Mouse (Mus musculus): ENCODE measurements around the gene Zfp672.
A peak's percentile ranks its signal among the peaks of the same experiment; 100 is the strongest.
"Not testable (repeated sequence)": the region's sequence is repeated elsewhere in the genome, so short reads cannot be mapped to it uniquely, and the experiment has no call there.

Zfp672 gene

DNA sequence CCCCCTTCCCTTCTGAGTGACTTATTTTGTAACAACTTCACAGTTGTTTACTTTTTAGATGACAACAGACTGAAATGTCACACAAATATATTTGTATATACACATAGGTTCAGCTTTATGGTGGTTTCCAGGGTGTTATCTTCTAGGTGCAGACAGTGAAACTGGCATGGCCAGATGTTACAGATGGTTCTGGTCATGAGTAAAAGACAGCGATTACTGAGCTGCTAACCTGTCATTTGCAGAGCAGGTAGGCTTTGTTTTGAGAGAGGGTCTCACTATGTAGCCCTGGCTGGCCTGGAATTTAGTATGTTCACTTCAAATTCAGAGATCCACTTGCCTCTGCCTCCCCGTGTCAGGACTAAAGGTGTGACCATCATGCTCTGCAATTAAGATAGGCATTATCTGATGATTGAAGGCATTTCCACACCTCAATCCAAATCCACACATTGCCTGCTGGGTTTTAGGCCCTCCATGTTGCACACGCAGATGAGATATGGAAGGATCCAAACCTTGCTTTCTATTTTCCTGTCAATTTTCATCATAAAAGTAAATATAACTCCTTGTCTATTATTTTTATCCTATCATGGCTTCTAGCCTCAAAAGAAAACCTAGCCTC is 5.4 kb downstream of the Zfp672 start:
- no peak for DNase-seq (ENCODE audit: low spot score)

DNA sequence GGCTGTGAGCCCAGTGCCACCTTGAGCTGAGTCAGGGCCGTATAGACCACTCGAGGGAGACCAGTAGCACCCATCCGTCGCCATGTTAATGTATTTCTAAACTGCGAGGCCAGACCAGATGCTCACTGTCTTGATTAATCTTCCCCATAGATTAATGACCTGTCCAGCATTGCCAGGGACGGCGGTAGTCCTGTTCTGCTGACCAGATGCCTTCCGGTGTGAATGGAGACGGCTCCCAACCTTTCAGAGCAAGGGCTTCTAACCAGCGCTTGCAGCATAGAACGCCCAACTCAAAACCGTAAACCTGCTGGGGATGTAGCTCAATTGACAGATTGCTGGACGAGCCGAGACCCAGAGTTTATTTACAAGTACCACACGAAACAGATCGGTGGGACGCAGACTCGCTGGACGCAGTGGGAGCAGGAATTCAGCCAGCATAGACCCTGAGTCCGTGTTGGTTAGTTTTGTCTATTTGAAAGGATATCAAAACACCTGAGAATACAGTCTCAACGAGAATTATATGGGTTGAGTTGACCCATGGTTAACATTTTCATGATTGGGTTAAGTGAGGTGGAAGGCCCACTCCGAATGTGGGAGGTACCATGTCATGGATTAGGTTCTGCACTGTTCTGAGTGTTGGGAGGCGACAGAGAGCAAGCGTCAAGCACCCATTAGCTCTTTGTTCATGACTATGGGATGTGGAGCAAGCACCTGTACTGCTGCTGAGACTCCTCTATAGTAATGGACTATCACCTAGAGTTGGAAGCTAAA is 6.4 kb downstream of the Zfp672 start:
- no peak for DNase-seq (ENCODE audit: low spot score)

DNA sequence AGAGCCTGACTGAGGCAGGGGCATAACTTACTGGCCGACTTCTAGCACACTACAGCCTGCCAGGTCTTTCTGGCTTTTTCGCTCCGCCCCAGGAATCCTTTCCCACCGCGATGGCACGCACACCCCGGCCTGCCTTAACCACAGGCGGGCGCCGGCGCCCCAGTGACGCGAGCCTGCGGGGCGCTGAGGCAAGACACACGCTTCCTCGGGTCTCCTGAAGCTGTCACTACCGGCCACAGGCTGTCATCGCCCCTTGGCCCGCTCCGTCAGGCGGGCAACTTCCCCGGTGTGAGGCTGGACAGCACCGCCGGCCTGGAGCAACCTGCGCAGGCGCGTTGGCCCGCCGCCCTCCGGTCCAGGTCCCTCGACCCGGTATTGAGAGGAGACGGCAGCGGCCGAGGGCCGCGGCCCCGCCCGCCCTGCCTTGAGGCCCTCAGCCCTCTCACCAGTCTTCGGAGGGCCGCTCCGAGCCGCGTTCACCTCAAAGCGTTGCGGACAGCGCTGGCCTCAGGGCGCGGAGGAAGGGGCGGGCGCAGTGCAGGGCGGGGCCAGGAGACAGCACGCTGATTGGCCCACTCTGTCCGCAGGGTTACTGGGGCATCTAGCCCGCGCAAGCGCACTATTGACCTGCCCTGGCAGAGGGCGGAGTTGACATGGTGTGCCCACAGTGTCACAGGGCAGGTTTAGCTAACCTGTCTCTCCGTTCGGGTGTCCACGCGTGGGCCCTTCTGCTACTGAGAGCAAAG is 7.1 kb downstream of the Zfp672 start:
- DNase-seq (ENCODE audit: low spot score): peak; percentile 98

DNA sequence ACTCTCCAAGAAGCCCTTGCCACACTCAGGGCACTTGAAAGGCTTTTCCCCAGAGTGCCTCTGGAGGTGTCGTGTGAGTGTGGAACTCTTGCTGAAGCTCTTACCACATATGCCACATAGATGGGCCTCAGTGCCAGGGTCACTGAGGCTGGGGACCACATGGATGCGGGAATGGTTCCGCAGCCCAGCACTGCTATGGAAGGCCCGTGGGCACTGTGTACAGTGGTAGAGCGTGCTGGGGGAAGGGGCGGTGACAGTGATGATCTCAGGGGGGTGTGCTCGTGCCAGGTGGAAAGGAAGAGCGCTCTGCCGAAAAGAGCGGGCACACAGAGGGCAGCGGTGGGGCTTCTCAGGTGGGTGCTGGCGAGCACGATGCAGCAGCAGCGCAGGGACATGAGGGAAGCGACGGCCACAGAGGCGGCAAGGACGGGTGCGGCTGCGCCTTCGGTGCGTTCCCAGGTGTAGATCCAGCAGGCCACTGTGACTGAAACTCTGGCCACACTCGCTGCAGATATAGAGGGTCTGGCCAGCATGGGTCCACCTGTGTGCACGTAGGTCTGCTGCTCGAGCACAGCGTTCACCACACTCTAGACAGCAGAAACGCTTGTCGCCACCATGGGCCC is 13.3 kb downstream of the Zfp672 start:
- no peak for DNase-seq (ENCODE audit: low spot score)

DNA sequence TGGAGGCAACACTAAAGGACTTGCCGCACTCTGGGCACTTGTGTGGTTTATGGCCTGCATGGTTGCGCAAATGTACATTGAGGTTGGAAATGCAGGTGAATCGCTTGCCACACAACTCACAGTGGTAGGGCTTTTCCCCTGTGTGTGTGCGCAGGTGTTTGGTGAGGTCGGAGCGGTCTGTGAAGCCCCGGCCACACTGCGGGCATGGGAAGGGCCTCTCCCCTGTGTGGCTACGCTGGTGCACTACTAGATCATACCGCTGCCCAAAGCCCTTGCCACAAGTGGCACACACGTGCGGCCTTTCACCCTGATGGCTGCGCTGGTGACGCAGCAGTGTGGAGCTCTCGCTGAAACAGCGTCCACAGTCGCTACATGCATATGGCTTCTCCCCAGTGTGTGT is 13.8 kb downstream of the Zfp672 start:
- no peak for DNase-seq (ENCODE audit: low spot score)

DNA sequence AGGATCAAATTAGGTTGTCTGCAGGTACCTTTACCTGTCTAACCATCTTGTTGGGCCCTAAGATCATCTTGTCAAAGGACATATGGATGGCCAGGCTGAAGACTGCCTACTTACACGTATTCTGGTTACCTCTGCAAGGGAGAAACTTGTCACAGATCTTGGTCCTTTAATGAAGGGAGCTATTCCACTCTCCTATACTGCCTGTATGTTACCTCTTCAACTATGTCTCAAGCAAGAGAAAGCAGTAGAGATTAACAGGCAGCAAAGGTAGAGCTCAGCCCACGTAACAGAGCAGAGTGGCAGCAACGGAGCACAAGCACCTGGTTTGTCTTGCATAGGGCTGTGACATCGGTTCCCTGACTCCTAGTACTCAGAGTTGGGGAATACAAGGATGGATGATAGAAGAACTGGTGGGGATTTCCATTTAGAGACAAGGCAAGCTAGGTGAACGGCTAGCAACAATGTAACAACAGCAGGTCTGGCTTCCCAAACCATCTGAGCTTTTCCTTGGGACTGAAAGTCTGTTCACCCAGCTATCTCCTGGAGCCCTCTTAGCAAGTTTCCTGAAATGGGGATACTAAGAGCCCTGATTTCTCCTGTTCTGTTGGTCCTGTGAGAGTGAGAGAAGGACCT is 14.5 kb downstream of the Zfp672 start:
- DNase-seq (ENCODE audit: low spot score): no peak

DNA sequence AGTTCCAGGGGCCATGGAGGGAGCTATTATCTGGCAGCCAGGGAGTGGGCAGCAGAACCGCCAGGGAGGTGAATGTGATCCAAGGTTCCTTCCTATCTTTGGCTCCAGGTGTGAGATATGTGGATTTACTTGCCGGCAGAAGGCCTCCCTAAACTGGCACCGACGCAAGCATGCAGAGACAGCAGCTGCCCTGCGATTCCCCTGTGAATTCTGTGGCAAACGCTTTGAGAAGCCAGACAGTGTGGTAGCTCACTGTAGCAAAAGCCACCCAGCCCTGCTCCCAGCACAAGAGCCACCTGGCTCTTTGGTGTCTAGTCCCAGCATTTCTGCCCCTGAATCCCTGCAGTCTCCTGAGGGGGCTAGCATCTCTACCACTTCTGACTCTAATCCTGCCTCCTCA is 16.1 kb downstream of the Zfp672 start:
- no peak for DNase-seq (ENCODE audit: low spot score)

DNA sequence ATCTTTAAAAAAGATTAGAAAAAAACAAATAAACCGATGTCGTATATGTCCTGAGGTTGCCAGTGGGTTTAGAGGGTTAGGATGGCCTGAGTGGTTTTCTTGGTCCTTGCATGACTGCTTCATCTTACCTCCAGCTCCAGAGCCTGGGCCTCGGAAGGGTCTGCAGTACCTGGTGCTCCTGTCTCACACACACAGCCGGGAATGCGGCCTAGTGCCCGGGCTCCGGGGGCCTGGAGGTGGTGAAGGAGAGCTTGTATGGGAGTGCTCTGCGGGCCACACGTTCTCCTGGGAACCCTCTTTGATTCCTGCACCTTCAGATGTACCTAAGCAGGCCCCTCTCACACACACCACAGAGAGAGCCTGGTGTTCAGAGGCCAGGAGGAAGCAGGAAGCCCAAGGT is 21.5 kb downstream of the Zfp672 start:
- no peak for DNase-seq (ENCODE audit: low spot score)

DNA sequence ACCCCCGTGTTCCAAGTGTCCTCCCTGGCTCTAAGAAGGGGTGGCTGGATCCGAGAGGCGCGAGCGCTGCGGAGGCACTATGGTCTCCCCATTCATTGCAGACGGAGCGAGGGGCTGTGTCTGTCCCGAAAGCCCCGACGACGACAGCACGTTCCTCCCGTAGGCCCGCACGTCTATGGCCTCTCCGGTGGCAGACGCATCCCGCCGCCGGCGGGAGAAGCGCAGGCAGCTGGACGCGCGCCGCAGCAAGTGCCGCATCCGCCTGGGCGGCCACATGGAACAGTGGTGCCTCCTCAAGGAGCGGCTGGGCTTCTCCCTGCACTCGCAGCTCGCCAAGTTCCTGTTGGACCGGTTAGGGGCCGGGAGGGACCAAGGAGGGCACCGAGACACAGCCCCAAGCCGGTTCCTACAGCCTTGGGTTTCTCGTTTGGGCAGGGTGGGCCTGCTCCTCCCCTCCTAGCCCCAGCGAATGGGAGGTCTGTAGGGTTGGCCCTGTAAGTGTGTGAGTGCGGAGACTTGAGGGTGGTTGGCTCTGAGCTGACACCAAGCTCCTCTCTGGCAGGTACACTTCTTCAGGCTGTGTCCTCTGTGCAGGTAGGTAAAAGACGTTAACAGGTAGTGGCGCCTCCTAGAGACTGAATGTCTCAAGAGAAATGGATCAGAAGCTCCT is 22.6 kb downstream of the Zfp672 start:
- DNase-seq (ENCODE audit: low spot score): peak; percentile 55

DNA sequence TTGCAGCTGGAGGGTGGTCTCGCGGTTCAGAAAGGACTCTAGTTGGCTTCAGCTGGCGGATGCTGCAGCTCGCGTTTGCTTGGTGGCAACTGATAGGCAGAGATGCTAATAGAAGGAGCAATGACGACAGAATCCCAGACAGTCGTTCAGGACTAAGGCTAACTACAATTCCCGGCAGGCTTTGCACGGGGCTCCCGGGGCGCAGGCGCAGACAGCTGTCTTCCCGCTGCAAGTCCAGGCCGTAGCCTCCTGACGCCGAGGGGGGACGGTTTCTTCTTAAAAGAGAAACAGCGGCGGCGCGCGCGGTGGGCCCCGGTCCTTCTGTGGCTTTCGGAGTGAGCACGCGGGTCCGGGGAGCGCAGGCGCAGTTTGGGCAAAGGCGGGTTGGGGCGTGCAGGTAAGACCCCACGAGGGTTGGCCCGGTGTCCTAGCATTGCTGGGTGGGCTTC is 23.3 kb downstream of the Zfp672 start, which contains the start of gene Zfp692:
Gene Zfp692 (plus strand): TSS at position 210 of the 449 bp plus-strand sequence.
- DNase-seq (ENCODE audit: low spot score): peak; percentile 95

DNA sequence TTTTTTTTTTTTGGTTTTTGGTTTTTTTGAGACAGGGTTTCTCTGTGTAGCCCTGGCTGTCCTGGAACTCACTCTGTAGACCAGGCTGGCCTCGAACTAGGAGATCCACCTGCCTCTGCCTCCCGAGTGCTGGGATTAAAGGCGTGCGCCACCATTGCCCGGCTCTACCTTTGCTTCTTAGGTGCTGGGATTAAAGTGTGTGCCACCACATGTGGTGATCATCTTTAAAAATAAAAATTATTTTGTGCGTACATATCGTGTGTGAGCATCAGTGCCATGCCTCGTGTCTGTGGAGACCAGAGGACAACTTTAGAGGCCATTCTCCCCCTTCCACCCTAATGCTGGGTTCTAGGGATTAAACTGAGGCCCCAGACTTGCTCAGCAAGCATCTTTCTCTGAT is 24.8 kb downstream of the Zfp672 start:
- DNase-seq (ENCODE audit: low spot score): not testable (repeated sequence)

DNA sequence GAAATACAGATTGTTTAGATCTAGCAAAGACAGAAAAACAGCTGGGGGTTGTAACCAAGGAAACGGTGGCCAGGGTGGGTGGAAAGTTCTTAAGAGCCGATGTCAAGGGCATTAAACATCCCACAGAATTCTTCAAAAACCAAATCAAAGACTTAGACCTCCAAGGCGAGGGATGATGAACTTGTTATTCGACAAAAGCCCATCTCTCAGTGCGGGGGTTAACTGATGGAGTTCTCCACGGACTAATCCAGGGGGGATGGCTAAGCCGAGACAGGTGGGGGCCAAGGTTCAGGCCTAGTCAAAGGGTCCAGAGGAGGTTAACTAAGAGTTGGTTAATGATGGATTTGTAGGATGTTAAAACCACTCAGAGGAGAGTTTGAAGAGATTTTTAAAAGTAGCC is 26.5 kb downstream of the Zfp672 start:
- DNase-seq (ENCODE audit: low spot score): no peak

DNA sequence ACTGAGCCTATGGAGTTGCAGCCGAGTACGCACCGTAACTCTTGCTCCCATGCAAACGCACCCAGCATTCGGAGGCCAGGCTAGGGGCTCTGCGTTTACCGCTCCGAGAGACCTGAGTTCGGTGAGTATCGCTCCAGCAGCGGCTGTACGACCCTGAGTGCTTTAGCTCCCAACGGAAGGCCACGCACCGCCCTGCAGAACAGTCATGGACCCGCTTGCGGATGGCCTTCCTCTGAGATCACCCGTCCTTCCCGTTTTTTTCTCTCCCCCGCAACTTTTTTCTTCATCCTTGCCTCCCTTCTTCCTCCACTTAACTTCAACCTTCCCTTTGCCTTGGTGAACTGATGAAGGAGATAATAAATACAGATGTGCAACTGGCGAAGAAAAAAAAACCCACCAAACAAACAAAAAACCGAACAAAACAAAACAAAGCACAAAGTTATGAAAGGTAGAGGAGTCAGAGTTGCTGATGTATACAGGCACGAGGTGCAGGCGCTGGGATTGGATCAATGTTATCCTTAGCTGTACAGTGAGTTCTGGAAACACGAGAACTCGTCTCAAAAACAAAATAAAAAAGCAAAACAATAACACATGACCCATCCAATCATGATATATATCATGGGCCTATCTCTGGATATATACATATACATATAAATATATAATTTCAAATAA is 27.2 kb downstream of the Zfp672 start:
- no peak for DNase-seq (ENCODE audit: low spot score)

DNA sequence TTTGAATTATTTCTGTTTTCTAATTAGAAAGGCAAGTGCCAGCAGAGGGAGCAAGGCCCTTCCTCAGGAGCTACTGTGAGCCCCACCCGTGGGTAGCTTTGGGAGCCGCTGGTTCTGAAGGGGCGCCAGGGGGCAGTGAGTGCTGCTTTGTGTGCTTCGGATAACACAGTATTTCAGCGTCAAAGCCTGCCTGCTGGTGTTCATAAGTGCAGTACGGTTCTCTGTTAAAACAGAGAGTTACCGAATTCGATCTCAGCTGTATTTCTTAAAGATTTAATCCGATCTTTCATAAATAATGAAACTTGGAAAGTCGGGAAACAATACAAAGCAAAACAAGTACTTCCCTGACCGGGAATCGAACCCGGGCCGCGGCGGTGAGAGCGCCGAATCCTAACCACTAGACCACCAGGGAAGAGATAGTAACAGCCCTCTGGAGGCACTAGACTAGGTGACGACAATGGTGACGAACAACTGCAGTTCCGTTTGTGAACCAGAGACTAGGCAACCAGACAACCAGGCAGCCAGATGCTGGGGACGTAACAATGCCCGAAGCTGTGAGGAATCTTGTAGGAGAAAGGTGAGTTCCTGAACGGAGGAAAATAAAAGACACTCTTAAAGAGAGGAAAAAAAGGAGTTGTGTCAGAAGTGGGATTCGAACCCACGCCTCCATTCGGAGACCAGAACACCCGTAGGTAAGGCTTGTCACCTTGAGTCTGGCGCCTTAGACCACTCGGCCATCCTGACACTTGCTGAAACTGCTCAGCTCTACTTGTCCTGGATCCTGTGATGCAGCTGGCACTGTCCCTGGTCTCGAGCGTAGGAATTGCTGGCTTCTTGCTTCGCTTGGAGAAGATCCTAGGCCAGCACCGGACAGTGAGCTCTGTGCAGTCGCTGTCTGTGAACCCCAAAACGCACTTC is 28.0 kb downstream of the Zfp672 start:
- DNase-seq (ENCODE audit: low spot score): peak; percentile 97

- DNase-seq (ENCODE audit: low spot score): peak; percentile 74
These were observed 29.1 kb downstream of the Zfp672 start for GRCm38 (mm10) chr11:58301057-58301456.

DNA sequence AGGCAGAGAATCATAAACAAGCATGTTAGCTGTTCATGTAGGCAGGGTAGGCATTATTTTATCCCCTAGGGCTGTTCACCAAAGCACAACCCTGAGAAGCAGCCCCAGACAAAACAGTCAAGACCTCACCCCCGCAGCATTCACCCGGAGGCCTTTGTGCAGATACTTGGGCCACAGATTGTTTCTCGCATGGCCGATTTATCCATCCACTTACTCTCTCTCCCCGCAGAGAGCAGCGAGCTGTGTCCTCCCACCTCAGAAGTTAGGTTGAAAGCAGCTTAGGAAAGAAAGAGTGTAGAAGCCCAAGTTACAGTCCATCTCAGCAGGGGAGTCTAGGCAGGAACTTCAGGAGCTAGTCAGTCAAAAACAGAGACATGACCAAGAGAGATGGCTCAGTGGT is 32.7 kb downstream of the Zfp672 start:
- no peak for DNase-seq (ENCODE audit: low spot score)

DNA sequence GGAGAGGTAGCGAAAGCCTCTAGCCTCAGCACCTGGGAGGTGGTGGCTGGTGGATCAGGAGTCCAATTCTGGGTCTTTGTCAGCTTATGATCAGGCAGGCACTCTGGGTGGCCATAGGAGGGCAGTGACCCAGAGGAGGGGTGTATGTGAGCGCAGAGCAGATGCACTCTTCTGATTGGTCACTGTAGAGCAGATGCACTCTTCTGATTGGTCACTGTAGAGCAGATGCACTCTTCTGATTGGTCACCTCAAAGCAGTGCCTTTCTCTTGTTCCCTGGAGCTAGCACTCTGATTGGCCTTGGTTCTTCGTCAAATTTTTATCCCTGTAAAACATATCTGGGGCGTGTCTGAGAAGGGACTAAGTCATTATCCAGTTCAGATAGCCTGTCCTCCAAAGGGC is 37.3 kb downstream of the Zfp672 start:
- DNase-seq (ENCODE audit: low spot score): no peak

GRCm38 (mm10) chr11:58290812-58291211 is 39.3 kb downstream of the Zfp672 start:
- DNase-seq (ENCODE audit: low spot score): no peak

DNA sequence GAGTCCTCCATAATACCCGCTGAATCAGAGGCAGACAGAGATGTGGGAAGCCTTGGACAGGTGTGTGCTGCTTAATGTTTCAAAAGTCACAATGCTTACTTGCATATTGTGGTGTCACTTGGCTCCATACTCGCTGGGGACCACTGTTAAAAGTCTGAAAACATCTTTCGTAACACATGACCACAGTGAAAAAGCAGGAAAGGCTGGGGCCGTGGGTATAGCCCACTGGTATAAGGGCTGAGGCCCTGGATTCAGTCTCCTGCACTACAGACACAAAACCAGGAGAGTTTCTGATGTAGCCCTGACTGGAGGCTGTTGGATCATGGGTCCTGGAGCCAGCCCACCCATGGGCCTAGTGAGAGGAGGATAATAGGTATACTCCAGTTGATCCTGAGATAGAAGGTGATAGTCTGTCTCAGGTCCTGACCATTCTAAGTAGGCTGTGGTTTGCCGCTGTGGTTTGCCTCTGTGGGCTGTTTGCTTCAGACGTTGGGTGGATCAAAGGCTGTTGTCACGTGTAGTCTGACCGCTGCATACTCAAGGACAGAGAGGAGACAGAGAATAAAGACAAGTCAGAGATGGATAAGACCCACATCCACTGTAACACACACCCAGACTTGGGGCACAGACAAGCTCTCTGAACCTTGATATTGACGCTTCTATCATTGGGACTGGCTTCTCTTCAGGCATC is 40.0 kb downstream of the Zfp672 start:
- DNase-seq (ENCODE audit: low spot score): no peak
